Mouse (Mus musculus) hematopoietic stem cell, adult 5-6 weeks (primary cell): Measurements from ENCODE around the gene Jag1. TPM values are rescaled to one million over a fixed set of nuclear protein-coding genes. Genes with fewer than 3 reads are reported as not detected.
A peak's percentile ranks its signal among the peaks of the same experiment; 100 is the strongest.

Experiments
- ATAC-seq, 2 experiments: fragments of 125-278 bp in 1 of 2; replicated peaks in 1 of 2; 2 replicates each; pipeline ENCODE4 v1.8.0; 2016 to 2017; ENCODE audit warnings: inconsistent platforms in 2 of 2, mild to moderate bottlenecking in 2 of 2, moderate number of reproducible peaks in 2 of 2, low read depth in 1 of 2, moderate TSS enrichment in 1 of 2; ENCODE audit not compliant: low FRiP score in 2 of 2, poor library complexity in 2 of 2, severe bottlenecking in 2 of 2, insufficient read depth in 1 of 2, low TSS enrichment in 1 of 2
- total RNA-seq: library from RNA; stranded (forward); fragments of 172-1452, 232-1000 nt; gene quantifications from 2 replicates; pipeline ENCODE4 v1.2.3, GENCODE M21; 2017

Jag1 gene
- total RNA-seq, 1 experiment from 2014 or later: 2.4 TPM

DNA sequence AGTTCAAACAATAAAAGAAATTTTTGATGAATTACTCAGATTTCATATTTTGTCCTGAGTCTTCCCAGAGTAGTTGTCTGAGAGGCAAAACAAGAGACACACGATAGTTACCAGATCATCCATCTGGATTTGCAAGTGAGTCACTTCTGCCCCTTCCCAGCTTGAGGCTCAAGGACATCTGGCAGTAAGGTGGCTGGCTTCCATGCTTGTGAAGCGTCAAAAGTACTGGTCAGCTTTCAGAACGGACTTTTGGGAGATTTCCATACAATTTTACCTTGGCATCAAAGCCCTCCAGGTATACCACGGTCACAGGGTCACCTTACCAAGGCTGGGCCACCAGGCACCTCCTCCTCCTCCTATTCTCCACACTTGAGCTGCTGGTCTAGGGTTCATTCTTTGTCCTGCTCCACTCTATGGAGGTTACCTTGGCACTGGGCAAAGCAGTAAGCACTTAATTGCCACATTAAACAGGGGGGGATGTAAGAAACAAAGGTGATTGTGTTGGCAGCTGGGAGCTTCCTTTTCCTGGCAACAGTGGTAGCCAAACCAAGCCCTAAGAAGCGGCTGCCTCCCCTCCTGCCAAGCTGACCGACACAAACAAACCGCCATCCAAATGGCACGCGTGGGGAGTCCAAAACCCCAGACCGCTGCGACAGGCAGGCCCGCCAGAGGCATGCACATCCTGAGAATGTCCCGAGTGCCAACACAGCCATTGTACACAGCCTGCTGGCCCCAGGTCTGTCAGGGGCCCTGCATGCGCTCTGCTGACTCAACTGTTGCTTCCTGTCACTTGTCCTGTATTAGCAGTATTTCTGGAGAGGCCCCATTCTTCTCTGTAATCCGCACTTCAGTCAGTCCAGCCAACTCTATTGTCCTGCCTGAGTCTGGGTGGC lies 6.9 kb downstream of the Jag1 start:
- ATAC-seq: peak in 1 of 2 experiments; percentile 15; a peak in 1 of 4 replicates

- ATAC-seq: no peak
Observed at GRCm38 (mm10) chr2:137107946-137108345, 8.5 kb downstream of the Jag1 start.

- no peak for ATAC-seq
Observed at GRCm38 (mm10) chr2:137107203-137107602, 9.2 kb downstream of the Jag1 start.

GRCm38 (mm10) chr2:137101074-137101473 lies 15.4 kb downstream of the Jag1 start:
- no peak for ATAC-seq

- ATAC-seq: no peak
Observed at GRCm38 (mm10) chr2:137099211-137099734, 17.2 kb downstream of the Jag1 start.

DNA sequence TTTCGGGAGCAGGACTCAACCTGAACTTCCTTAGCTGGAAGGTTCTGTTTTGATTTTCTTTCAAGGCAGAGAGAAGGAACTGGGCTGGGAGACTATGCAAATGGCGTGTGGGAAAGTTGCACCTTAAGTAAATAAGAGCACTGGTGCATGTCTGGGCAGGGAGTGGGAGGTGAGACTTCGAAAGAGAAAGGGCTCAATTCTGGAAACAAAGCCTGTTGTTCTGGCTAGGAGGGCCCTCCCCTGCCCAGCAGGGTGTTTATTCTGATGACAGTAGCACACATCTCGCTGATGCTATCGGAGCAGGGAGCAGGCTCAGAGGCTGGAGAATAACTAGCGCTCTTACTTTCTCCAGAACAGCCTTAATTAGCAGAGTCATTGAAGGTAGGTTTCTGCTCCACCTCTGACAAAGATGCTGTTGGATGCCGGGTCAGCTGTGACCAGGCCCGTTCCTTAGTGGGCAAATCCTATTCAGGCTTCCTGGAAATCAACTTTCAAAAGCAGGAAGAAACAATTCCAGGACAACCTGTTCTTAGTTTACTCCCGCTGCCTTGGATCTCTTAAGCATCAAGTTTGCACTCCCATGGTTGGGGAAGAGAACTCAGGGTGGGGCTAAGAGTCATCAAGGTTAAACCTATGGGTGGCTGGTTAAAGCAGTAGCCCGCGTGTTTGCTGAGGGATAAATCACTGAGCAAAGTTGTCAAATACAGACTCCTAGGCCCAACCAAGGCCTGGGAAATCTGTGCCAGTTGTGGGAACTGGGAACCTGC lies 18.0 kb downstream of the Jag1 start:
- no peak for ATAC-seq

DNA sequence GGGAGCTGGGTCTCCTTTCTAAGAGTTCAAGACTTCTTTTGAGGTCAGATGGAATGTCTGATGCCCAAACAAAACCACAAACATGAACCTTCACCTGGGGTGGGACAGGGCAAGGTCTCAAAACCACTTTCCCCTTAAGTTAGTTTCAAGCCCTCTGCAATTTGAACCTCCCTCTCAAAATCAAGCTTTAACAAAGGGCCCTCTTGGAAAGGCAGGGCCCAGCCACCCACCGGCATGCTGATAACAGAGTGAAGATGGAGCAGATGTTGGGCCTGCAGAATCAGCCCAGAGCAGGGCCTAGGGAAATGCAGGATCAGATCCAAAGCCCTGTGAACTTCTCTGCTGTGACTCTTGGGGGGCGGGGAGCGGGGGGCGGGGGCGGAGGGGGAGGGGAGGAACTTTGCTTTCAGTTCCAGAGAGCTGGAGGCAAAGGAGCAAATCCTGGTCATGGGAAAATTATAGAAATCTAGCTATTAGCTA lies 19.4 kb downstream of the Jag1 start:
- no peak; a peak in 1 of 4 replicates for ATAC-seq

GRCm38 (mm10) chr2:137094301-137094700 lies 22.1 kb downstream of the Jag1 start:
- no peak for ATAC-seq

GRCm38 (mm10) chr2:137093298-137093630 lies 23.2 kb downstream of the Jag1 start:
- no peak for ATAC-seq

DNA sequence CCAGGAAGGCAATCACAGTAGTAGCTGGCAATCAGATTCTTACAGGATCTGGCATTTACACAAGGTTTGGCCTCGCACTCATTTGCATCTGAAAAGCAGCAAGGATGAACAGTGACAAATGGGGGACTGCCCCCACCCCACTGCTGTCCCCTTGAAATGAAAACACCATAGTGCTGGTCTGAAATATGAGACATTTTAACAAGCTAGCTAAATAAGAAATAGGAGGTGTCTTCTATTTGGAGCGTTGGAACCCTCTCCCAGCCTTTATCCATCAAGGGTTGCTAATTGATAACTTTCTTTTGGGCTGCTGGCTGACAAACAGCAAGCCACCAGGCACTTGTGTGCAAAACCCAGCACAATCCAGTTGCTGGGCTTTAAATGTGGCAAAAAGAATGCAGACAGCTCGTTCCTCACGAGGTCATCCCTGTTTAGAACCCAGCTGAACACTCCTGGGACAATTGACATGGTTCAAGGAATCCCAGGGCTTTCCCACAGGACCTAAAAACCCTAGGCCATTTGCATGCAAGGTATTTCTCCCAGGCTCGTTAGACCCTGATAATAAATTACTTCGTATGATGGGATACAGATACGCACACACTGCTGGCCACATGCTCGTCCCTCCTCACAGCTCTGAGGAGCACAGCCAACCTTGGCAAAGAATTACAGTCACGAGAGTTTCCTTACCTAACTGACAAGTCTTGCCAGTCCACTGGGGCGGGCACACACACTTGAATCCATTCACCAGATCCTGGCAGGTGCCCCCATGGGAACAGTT lies 23.7 kb downstream of the Jag1 start:
- ATAC-seq: no peak

GRCm38 (mm10) chr2:137091766-137092522 lies 24.5 kb downstream of the Jag1 start:
- no peak for ATAC-seq

GRCm38 (mm10) chr2:137087705-137088104 lies 28.7 kb downstream of the Jag1 start:
- ATAC-seq: no peak

GRCm38 (mm10) chr2:137086621-137087395 lies 29.6 kb downstream of the Jag1 start:
- ATAC-seq: no peak

GRCm38 (mm10) chr2:137085257-137085656 lies 31.2 kb downstream of the Jag1 start:
- no peak for ATAC-seq

DNA sequence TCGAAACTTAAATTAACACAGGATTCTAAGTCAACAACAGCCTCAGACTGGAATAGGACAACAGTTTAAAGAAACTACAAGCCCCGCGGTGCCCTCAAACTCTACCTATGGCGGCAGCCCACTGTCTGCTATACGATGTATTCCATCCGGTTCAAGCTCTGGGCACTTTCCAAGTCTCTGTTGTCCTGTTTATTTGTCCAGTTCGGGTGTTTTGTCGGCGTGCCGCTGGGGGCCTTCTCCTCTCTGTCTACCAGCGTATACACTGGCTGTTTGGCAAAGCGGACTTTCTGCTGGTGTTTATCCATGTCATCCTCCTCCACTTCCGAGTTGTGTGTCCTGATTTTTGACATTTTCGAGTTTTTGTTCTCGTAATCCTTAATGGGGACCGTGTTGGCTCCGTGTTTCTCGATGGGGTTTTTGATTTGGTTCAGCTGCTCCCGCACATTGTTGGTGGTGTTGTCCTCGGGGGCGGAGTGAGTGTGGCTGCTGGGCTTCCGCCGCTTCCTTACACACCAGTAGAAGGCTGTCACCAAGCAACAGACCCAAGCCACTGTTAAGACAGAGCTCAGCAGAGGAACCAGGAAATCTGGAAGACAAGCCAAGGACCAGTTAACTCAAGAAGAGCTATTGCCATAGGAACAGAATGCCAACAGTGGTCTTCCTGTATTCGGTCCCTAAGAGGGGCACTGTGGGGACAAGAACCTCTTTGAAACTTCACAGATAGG lies 33.4 kb downstream of the Jag1 start:
- no peak for ATAC-seq

DNA sequence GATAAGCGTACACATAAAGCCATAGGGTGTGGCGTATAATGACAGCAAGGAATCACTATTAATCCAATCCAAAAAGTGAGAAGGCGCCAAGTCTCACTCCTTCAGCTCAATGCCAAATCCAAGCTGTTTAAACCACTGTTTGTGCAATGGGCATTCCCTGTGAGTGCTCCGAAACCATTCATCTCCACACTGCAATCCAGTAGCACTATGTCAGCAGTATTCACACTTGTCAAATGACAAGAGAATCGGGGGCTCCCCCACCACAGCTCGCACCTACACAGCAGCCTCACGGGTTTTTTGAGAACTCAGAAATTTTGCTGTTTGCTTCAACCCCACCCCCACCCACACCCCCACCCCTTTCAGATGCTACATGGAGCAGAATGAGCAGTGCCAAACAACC lies 35.4 kb downstream of the Jag1 start:
- no peak for ATAC-seq
